Comparison of ENCODE assay signal across 24 mouse cellular contexts in genomic region chr7:58801791-58802190, GRCm38 (mm10).
A peak's percentile ranks its signal among the peaks of the same experiment; 100 is the strongest.
DNase-seq lines count a peak whose midpoint lies in the region; ATAC-seq and TF ChIP-seq lines count a peak whose summit lies in the region.
"Had no signal": no experiment of that assay in that cellular context is flagged by ENCODE, and none has a peak within 500 bp of the region (broad histone marks: within the 10 kb centered on the region; RNA-seq: fewer than 3 reads in every experiment).

No protein-coding gene starts in this region.

- no peak for TF ChIP-seq EP300 in liver, postnatal 0 days (IDR thresholded peaks at IDR 0.05; ENCODE audit: low read depth)

- H3K27me3 ChIP-seq in kidney, postnatal 0 days (ENCODE audit: insufficient read depth, low read length) = no peaks in the 10 kb centered on the region
- no peaks in the 10 kb centered on the region for H3K27me3 ChIP-seq in liver, postnatal 0 days (ENCODE audit: insufficient read depth, low read length)
- H3K27me3 ChIP-seq in hindbrain, embryonic 14.5 days (ENCODE audit: control insufficient read depth, insufficient read depth, low read length) = no peaks in the 10 kb centered on the region
- H3K27me3 ChIP-seq: embryonic facial prominence, embryonic 15.5 days; heart, embryonic 13.5 days; hindbrain, embryonic 13.5 days had no signal

- peaks cover 4% of the 10 kb centered on the region; the same call in 1 of the 2 replicates for H3K36me3 ChIP-seq in kidney, postnatal 0 days (ENCODE audit: insufficient read depth, low read length)
- no peaks in the 10 kb centered on the region for H3K36me3 ChIP-seq in liver, postnatal 0 days (replicated peaks; ENCODE audit: insufficient read depth, low read length)
- no peaks in the 10 kb centered on the region for H3K36me3 ChIP-seq in hindbrain, embryonic 14.5 days (replicated peaks; ENCODE audit: control insufficient read depth, insufficient read depth)
- H3K36me3 ChIP-seq: embryonic facial prominence, embryonic 15.5 days; G1E; hindbrain, embryonic 13.5 days had no signal

- H3K4me3 ChIP-seq in kidney, postnatal 0 days (replicated peaks; ENCODE audit: low read depth, low read length) = no peak overlapping the region
- no peak overlapping the region for H3K4me3 ChIP-seq in liver, postnatal 0 days (ENCODE audit: low read depth, low read length)
- no peak overlapping the region for H3K4me3 ChIP-seq in hindbrain, embryonic 14.5 days (replicated peaks; ENCODE audit: low read length)
- H3K4me3 ChIP-seq: embryonic facial prominence, embryonic 15.5 days; erythroblast, embryonic 14.5 days; forebrain, embryonic 10.5 days; heart, embryonic 13.5 days; hindbrain, embryonic 13.5 days had no signal

- H3K4me2 ChIP-seq in kidney, postnatal 0 days (ENCODE audit: low read length) = no peak overlapping the region
- no peak overlapping the region for H3K4me2 ChIP-seq in liver, postnatal 0 days (ENCODE audit: low read depth, low read length)
- H3K4me2 ChIP-seq in hindbrain, embryonic 14.5 days (replicated peaks) = no peak overlapping the region
- H3K4me2 ChIP-seq: embryonic facial prominence, embryonic 15.5 days; heart, embryonic 13.5 days; hindbrain, embryonic 13.5 days had no signal

- H3K9ac ChIP-seq in kidney, postnatal 0 days (ENCODE audit: low read depth, low read length) = no peak overlapping the region
- H3K9ac ChIP-seq in liver, postnatal 0 days (replicated peaks) = no peak overlapping the region
- no peak overlapping the region for H3K9ac ChIP-seq in hindbrain, embryonic 14.5 days
- H3K9ac ChIP-seq: embryonic facial prominence, embryonic 15.5 days; heart, embryonic 13.5 days; hindbrain, embryonic 13.5 days had no signal

- TF ChIP-seq CTCF in kidney, postnatal 0 days (IDR thresholded peaks at IDR 0.05; ENCODE audit: low read depth) = no peak
- no peak for TF ChIP-seq CTCF in liver, postnatal 0 days (IDR thresholded peaks at IDR 0.05; ENCODE audit: low read depth)

- no peak overlapping the region for H3K27ac ChIP-seq in kidney, postnatal 0 days
- H3K27ac ChIP-seq in liver, postnatal 0 days (ENCODE audit: low read depth) = no peak overlapping the region
- H3K27ac ChIP-seq in hindbrain, embryonic 14.5 days = no peak overlapping the region
- H3K27ac ChIP-seq: embryonic facial prominence, embryonic 15.5 days; forebrain, embryonic 10.5 days; heart, embryonic 13.5 days; hindbrain, embryonic 13.5 days had no signal

- 60% methylated on average over 2 of the region's 2 CpGs for WGBS in kidney, postnatal 0 days
- WGBS in liver, postnatal 0 days (ENCODE audit: insufficient replicate concordance) = 81% methylated on average over 2 of the region's 2 CpGs
- 94% methylated on average over 2 of the region's 2 CpGs for WGBS in hindbrain, embryonic 14.5 days

- no peaks in the 10 kb centered on the region for H3K9me3 ChIP-seq in kidney, postnatal 0 days (replicated peaks; ENCODE audit: low read length)
- H3K9me3 ChIP-seq in liver, postnatal 0 days (ENCODE audit: low read length) = no peaks in the 10 kb centered on the region
- H3K9me3 ChIP-seq in hindbrain, embryonic 14.5 days (ENCODE audit: control insufficient read depth, low read length) = no peaks in the 10 kb centered on the region
- H3K9me3 ChIP-seq: embryonic facial prominence, embryonic 15.5 days; forebrain, embryonic 10.5 days; heart, embryonic 13.5 days; hindbrain, embryonic 13.5 days had no signal

- H3K4me1 ChIP-seq in kidney, postnatal 0 days (replicated peaks; ENCODE audit: insufficient read depth, low read length) = no peaks in the 10 kb centered on the region
- no peaks in the 10 kb centered on the region for H3K4me1 ChIP-seq in liver, postnatal 0 days (ENCODE audit: insufficient read depth)
- H3K4me1 ChIP-seq in hindbrain, embryonic 14.5 days (replicated peaks; ENCODE audit: control insufficient read depth, insufficient read depth, low read length) = no peaks in the 10 kb centered on the region
- H3K4me1 ChIP-seq: embryonic facial prominence, embryonic 15.5 days; forebrain, embryonic 10.5 days; hindbrain, embryonic 13.5 days had no signal

- DNase-seq in adrenal gland, postnatal 25 days = peak; percentile 11
- DNase-seq in adrenal gland, adult 8-10 months = no peak
- DNase-seq in kidney, postnatal 0 days (ENCODE audit: low spot score) = peak; percentile 20
- DNase-seq in kidney, adult 9 months = no peak
- DNase-seq in NIH3T3 (ENCODE audit: low read depth) = peak; percentile 90
- DNase-seq in liver, postnatal 0 days = no peak
- DNase-seq in hindbrain, embryonic 14.5 days (ENCODE audit: low spot score) = no peak
- DNase-seq: B cell, adult 2 months; cerebellum, adult 11 months; cerebellum, adult 8-10 months; cerebellum, postnatal 14 days; embryo, embryonic 11 days; gastrocnemius, postnatal 36 days; heart, postnatal 14 days had no signal

- 0 out of 2 replicates have a peak, but pooled peaks have one; percentile 59 for ATAC-seq in kidney, postnatal 0 days (replicated peaks; ENCODE audit: low FRiP score, low read depth)
- no peak for ATAC-seq in liver, postnatal 0 days
- ATAC-seq in hindbrain, embryonic 14.5 days (ENCODE audit: low FRiP score) = no peak
- ATAC-seq: activated CD4-positive, CD25-positive, alpha-beta regulatory T cell, adult 4 months; CD4-positive, CD25-positive, alpha-beta regulatory T cell, adult 4 months; forebrain, embryonic 14.5 days; intestine, embryonic 16.5 days had no signal

Comparison
In these comparisons a context has a peak if more than half of its experiments do, and no peak if none do; other contexts are left out.
1. DNase-seq: peak in adrenal gland, postnatal 25 days (single experiment), kidney, postnatal 0 days (single experiment) and NIH3T3 (single experiment); none in adrenal gland, adult 8-10 months (single experiment), kidney, adult 9 months (single experiment), liver, postnatal 0 days (single experiment) and hindbrain, embryonic 14.5 days (single experiment).